Mouse (Mus musculus) CD4-positive helper T cell, adult 2 months (primary cell): ENCODE measurements around the gene Anxa6.

Source experiments
- DNase-seq: peaks from one replicate; pipeline ENCODE4 v3.0.0-alpha.2; 2012; ENCODE audit warnings: low read depth, missing footprints, low spot score

The Anxa6 gene

DNA sequence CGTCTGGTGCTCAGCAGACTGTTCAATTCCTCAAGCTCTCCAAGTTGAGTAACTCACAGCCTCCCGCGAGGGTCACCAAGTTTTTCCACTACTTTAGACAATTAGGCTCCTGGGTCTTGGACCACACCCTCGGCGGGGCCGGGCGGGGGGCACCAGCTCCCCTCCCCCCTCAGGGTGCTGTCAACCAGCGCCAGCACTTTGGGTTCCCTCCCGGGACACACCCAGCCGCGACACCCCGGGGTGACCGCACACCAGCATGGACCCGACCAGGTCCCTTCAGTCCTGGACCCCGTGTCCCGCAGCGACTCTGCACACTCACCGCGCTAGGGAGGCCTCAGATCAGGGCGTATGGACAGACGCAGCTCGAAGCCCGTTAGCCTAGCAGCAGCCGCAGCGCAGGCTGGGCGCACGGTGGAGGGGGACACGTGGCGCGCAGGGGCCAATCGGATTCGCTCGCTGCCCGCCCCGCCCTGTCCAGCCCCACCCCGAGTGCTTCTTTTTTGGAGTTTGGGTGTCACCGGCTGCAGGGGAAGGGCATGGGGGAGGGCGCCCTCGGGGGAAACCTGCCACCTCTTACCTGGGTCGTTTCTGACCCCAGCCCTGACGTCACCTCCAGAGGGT is at the start of gene Anxa6:
Anxa6 (minus strand) TSS at position 406 of the 621 bp plus-strand sequence.
- peak; percentile 91 for DNase-seq

DNA sequence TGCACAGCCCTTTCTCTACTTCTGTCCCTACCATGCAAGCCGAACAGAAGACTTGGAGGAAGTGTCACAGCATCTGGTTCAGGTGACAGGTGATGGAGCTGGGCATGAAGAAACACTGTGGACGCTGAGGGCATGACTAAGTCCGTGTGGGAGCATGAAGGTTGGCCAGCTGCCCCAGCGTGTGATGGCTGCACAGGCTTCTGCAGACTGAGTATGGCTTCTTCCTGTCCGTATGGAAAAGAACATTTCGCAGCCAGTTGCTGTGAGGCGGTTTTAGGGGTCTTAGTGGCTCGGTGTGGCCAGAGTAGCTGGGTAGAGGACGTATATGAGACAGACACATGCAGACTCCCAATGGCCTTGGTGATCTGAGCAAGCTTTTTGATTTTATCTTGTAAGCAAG is 48.0 kb upstream of the Anxa6 start:
- no peak for DNase-seq

DNA sequence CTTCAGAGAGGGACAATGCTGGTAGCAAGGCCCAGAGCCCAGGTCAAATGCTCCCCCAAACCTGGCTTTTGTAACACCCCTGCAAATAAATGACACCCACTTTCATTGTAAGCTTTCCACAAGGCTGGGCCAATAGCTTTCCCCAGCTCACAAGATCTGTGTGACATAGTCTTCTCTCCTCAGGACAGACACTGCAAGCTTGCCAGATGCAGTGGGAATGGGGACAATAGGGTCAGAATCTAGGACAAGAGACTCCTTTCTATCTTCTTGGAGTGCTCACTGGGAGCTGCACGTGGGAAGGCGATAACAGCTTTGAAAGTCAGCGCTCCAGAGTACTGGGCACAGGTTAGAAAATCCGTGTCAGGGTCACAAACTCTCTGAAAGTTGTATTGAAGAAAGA is 45.9 kb upstream of the Anxa6 start:
- no peak for DNase-seq

DNA sequence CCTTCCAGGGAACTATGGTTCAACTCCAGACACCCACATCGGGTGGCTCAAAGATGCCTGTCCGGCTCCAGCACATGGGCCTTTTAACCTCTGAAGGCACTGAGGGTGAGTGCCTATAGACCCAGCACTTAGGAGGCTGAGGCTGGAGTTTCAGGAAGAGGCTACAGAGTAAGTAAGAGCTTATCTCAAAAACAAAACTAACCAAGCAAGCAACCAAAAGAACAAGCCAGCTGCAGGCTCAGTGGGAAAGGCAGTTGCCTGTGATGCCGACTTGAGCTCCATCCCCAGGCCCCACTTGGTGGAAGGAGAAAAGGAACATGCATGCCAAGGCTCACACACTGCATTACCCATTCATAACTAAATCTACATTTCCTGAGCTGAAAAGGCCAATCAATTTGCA is 45.3 kb upstream of the Anxa6 start:
- no peak for DNase-seq

DNA sequence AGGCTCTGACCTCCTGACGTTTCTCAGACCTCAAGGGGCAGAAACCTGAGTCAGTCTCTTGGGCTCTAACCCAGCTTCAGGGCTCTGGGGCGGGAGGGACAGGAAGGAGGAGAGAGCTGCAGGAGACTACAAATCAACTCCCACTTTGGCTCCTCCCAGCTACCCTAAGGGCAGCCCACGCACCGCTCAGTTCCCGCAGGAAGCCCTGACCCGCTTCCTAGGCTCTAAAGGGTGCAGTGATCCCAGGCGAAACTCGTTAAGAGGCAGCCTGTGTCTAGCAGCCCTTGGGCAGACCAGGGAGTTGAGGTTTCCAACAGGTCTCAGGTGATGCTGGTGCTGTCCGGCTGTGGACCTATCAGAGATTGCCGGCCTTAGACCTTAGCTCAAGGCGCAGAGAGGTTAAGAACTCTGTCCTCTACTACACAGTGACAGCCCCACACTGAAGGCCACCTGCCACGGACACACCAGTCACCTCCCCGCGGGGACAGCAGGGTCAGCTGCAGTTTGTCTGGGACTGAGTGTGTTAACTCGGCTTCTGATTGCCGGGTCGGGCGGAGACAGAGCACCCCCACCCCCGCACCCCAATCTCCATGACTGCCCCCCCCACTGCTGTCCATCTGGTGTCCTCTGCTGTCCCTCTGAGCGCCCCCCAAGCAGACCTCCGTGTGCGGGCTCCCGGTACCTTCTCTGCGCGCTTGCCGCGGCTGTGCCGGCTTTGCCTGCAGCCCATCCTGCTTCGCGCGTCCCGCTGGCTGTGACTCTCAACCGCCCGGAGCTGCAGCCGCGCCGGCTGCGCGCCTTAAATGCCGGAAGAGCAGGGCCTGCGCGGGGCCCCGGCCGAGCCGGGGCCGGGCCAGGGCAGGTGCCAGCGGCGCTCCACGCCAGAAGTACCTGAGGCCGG is 44.3 kb upstream of the Anxa6 start, which contains the start of gene Ccdc69:
Ccdc69 (minus strand) TSS at position 801 of the 901 bp plus-strand sequence.
- peak; percentile 83 for DNase-seq

DNA sequence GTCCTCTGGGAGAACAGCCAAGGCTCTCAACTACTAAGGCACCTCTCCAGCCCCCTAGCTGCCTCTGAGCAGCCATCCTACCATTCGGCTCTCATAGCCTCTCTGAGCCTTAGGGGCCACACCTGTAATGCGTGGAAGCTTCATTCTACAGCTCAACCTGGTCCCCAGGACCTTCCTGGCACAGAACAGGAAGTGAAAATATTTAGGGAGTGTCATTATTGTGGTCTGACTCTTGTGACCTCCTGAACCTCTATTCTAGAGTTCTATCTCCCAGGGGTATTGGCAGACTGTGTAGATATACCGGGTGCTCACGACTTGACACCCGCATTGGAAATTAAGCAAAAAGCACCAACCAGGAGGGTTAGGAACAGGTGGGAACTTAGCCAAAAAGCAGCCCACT is 43.0 kb upstream of the Anxa6 start:
- DNase-seq = no peak

DNA sequence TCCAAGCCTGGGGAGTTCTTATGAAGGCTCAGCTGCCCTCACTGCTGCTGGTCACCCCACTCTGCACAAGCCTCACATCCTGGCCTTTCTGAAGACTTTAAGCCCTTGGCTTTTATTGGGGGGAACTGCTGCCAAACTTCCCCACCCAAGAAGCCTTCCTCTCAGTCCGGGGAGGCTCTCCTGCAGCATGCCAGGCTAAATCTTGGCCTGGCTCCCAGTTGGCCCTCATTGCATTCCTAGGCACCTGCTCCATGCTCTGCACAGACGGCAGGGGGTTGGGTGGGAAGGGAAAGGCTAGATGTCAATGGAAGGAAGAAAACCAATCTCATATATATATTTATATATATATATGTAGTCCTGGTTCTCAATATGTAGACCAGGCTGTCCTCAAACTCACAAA is 42.4 kb upstream of the Anxa6 start:
- no peak for DNase-seq

DNA sequence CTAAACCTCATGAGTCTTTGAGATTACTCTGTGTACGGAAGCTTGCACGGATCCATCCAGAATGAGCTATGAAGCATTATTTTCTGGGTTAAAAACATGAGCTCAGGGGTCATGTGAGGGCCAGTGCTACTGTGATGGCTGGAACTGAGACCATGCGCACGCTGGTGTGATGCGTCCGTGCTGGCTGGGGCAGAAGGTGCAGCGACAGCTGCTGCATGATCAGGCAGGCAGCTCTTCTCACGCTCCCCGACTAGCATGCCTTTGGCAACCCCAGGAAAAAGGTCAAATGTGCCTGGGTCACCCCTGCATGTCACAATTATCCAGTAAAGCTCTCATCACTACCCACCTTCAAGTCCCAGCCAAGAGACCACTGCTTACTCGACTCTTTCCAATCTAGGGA is 39.9 kb upstream of the Anxa6 start:
- DNase-seq = no peak

DNA sequence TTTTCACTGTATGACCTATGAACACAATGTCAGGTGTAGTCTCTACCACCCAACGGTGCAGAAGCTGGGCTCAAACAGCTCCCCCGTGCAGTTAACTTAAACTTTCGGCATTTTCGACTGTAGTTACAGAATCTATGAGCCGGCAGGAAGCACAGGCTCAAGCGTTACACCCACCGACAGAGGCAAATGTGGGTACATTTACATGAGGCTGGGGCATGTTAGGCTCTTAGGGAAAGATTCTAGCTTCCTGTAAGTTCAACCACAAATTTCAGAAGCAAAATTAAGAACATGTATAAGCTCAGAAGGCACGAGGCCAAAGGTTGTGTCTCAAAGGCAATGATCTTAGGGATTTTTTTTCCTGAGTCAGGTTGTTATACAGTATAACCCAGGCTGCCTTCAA is 39.2 kb upstream of the Anxa6 start:
- DNase-seq = peak; percentile 56

DNA sequence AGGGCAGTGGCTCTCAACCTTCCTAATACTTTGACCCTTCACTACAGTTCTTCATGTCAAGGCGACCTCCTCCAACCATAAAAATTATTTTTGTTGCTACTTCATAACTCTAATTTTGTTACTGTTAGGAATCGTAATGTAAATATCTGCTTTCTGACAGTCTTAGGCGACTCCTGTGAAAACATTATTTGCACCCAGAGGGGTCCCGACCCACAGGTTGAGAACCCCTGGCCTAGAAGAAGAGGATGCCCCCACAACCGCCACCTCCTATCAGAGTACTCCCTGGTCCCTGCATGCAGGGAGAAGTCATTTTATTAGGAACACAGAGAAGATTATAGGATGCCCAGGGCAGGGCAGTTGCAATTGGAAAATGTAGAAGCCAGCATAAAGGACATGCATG is 38.1 kb upstream of the Anxa6 start:
- DNase-seq = no peak

DNA sequence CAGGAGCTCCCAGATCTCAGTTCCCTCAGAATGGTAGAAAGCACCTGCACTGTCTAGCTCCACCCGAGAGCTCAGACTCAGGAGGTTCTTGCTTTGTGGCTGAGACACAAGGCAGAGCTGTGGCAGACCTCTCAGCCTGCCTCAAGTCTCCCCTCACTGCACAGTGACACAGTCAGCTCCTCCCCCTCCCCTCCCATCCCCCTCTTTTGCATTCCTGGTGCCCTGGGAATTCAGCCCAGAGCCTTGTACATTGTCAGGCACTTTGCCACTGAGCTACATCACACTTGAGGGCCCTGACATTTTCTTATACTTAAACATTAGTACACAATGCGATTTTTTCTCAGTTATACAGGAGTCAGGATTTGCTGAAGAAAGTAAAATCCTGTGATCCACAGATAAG is 35.8 kb upstream of the Anxa6 start:
- no peak for DNase-seq

DNA sequence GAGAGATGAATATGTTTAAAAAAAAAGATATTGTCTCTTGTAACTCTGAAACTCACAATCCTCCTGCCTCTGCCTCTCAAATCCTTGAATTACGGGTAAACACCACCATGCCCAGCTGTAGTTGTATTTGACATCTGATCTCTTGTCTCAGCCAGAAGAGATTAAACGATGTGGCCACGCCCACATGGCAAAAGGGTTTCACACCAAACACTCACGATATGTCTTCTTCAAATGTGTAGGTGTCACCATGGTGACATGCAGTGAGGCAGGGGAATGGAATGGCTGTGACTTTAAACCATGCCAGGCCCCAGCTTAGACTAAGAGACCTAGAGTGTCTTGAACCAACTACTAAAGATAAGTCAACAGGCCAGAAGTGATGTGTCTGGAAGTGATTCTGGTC is 33.7 kb upstream of the Anxa6 start:
- peak; percentile 70 for DNase-seq

DNA sequence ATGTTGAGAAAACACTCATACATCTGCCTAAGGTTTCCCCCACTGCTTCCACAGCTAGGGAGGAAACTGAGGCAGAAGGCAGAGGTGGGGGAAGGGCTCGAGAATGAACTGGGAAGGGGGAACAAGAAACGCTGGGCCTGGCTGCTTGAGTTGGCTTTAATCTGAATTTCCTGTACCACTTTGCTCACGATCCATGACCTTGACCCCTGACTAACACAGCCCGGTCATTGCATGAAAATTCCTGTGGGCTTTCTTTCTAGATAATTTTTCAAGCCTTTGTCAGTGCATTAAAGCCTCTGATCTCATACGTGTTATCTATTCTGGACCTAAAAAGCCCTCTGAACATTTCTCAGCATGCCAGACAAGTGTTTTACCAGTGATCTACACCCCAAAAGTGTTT is 29.6 kb upstream of the Anxa6 start:
- no peak for DNase-seq

DNA sequence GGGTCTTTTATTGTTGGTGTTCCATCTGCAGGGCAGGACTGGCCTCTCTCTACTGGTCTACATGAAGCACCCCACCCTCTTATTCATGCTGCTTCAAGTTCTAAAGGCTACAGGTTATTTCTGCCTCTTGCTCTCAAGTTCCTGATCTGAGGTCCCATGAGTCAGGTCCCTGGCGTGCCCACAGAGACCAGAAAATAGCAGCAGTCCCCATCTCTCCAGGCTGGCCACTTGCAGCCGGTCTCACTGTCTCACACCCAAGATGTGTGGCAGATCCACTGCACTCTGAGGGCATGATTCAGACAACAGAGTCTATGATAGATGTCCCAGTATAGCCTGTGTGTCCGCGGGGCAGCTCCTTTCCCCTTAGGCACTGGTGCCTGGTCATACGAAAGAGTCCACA is 27.6 kb upstream of the Anxa6 start:
- DNase-seq = no peak

DNA sequence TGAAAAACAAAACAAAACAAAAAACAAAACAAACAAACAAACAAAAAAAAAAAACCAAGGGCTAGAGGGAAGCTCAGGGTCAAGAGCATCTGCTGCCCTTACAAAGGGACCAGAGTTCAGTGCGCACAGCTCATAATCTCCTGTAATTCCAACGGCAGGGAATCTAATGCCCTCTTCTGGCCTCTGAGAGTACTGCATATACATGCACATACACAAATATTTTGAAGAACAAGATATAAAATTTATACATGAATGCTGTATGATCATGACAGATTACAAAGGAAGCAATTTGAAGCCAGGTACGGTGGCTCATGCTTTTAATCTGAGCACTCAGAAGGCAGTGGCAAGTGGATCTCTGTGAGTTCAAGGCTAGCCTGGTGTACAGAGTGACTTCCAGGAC is 24.3 kb upstream of the Anxa6 start:
- DNase-seq = no peak

DNA sequence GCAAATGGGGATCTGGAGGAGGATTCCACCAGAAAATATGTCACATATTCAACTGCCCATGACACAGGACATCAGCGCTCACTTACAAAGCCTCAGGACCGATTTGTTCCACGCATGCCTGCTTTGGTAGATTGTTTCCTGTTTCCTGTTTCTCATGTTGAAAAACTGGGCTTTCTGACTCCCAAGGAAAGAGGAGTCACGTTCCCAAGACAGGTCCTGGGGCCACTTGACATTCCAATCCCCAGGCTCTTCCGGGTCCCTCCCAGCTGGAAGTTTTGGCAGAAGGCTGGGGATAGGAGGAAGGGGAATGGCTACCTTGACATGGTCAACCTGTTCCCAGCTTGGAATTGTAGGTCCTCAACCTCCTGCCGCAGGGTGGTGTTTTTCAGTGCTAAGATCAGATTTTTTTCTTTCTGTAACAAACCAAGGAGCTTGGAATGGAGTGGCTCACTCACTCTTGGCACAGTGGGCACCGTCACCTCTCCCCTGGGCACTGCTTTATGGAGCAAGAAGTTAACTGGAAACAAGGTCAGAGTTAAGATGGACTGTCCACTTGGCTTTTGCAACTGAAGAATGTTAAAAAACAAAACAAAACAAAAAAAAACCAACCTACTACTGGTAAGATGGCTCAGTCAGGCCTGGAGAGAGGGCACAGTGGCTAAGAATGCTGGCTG is 17.7 kb upstream of the Anxa6 start:
- no peak for DNase-seq

DNA sequence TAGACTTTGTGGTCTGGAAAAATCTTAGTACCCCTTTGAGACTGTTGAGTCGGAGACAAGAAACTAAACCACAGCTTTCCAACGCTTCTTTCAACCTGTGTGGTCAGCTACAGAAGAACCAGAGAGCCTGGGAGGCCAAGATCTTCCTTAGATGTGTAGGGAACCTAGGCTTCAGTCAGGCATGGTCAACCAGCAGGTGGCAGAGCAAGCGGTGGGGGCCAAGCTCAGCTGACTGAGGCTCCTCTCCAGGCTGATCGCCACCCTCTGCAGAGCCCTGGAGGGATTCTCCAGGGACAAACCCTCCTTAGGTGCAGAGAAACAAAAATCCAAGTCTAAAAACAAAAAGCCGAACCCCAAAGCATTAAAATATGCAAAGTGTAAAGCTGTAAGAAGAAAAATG is 13.4 kb upstream of the Anxa6 start:
- DNase-seq = peak; percentile 53

DNA sequence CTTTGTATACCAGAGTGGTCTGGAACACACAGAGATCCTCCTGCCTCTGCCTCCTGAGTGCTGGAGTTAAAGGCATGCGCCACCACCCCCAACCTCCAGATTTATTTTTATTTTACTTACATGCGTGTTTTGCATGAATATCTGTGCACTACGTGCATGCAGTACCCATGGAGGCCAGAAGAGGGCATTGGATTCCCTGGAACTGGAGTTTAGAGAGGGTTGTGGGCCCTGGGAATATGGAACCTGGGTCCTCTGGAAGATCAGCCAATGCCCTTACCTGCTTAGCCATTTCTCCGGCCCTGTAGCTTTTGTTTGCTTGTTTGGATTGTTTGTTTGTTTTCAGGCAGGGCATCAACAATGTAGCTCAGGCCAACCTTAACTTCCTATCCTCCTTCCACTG is 8.1 kb upstream of the Anxa6 start:
- peak; percentile 27 for DNase-seq

DNA sequence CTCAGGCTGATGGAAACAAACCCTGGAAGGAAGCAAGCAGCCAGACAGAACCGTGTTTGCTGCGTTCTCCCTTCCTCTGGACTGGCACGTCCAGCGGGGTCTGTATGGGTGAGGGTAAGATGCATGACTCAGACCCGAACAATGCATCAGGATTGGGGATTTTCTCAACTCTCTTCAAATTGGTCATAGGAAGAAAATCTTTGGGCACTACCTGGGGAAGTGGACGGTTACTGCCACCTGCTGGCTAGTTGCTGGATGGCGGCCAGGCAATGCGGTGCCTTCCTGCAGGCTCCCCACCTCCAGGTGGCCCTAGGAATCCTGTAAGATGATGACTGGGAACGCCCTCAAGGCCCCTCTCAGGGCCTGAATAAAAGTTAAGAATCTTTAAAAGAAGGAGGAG is 6.3 kb upstream of the Anxa6 start:
- peak; percentile 82 for DNase-seq

DNA sequence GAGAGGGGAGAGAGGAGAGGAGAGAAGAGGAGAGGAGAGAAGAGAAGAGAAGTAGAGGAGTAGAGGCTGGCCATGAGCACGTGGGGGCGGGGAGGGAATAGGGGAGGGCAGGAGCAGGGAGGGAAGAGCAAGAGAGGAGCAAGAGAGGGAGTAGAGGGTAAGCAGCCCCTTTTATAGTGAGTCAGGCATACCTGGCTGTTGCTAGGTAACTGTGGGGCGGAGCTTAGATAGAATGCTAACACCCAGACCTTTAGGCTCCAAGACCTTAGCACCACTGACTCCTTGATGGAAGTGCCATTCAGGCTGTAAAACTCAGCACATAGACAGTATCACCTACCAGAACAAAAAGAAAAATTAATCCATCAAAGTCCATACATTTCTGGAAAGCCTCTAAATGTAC is 3.4 kb upstream of the Anxa6 start:
- DNase-seq = no peak

DNA sequence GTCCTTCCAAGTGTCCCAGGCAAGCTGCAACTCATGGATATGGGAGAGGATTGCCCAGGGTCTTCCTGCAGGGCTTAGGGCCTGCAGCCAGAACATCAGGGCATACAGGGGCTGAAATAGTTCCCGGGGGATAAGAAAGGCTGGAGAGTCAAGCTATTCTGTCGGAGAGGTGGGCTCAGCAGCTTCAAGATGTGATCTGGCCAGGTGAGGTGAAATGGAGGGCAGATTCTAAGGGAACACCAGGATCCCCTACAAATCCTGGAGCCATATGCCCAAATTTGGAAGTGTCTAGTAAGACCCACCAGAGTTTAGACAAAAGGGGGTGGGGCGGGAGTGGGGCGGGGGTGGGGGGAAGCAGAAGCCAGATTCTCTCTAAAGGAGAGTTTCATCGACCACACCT is 959 bp downstream of the Anxa6 start:
- DNase-seq = peak; percentile 31

DNA sequence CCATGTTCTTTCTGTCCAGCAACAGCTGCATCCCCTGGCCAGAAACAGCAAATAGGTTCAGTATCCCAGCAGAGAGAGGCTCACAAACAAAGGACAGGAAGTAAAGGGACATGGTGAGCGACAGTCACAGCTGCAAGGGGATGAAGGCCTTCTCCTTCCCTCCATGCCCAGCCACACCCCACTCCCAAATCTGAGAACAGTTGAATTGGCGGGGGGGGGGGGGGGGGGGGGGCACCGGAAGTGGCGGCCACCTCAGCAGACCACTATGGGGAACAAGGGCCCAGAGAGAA is 1.3 kb downstream of the Anxa6 start:
- no peak for DNase-seq
